ENCODE assay signal across 12 mouse cellular contexts in the genomic region with DNA sequence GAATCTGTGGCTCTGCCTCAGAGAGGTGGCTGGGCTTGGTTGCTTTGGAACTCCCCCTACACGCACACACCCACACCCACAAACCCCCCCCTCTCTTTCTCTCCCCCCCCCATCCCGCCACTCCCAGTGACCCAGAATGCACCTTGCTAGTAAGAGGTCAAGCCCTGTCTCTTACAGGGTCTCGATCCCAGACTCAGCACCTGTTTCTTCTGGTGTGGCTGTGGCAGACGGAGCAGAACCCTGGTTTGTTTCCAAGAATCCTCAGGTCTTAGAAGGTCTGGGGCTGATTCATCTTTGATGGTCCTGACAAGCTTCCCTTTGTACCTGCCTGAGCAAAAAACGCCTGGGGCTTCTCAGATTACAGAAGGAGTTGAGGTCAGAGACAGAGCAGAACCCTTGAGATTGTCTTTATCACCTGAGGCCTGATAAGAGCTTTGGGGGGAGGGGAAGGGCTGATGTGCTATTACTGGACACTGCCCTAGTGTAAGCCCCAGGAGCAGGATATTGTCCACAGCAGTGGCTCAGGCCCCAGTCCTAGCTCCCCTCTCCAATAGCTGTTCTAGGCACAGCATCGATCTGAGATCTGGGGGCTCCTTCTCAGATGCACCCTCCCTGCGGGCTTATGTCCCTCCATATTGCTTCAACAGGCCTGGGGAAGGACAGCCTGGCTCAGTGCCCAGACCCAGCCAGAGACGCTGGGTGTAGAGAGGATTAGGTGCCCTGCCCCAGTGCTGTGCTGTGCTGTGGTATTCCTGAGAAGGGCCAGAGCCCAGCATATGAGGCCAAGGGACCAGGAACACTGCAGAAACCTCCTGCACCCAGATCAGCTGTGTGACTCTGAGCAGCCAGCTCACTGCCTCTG. TPM values are rescaled to one million over a fixed set of nuclear protein-coding genes. Genes with fewer than 3 reads are reported as not detected.
DNase-seq lines count a peak whose midpoint lies in the region; ATAC-seq and TF ChIP-seq lines count a peak whose summit lies in the region.
"Had no signal": no experiment of that assay in that cellular context is flagged by ENCODE, and none has a peak within 500 bp of the region (broad histone marks: within the 10 kb centered on the region; RNA-seq: fewer than 3 reads in every experiment).

No protein-coding gene starts in this region.

- no peaks in the 10 kb centered on the region for H3K36me3 ChIP-seq in midbrain, embryonic 15.5 days (replicated peaks)
- H3K36me3 ChIP-seq in midbrain, embryonic 11.5 days (ENCODE audit: control insufficient read depth, insufficient read depth, low read length): no peaks in the 10 kb centered on the region
- peaks cover 13% of the 10 kb centered on the region for H3K36me3 ChIP-seq in heart, embryonic 14.5 days (ENCODE audit: control insufficient read depth, insufficient read depth, low read length)
- H3K36me3 ChIP-seq in small intestine, adult 2 months (ENCODE audit: control insufficient read depth, insufficient read depth, low read length): no peaks in the 10 kb centered on the region
- H3K36me3 ChIP-seq: limb, embryonic 15.5 days had no signal

- H3K9me3 ChIP-seq in midbrain, embryonic 15.5 days: no peaks in the 10 kb centered on the region
- H3K9me3 ChIP-seq in midbrain, embryonic 11.5 days (ENCODE audit: control insufficient read depth, low read length): no peaks in the 10 kb centered on the region
- no peaks in the 10 kb centered on the region for H3K9me3 ChIP-seq in heart, embryonic 14.5 days (ENCODE audit: control insufficient read depth, low read length)
- H3K9me3 ChIP-seq: limb, embryonic 15.5 days had no signal

- H3K9ac ChIP-seq in midbrain, embryonic 15.5 days: no peak overlapping the region
- H3K9ac ChIP-seq in midbrain, embryonic 11.5 days (ENCODE audit: low read length): no peak overlapping the region
- peak overlapping the region; percentile 68 for H3K9ac ChIP-seq in heart, embryonic 14.5 days (ENCODE audit: low read length)
- H3K9ac ChIP-seq: limb, embryonic 15.5 days had no signal

- intact Hi-C loops in gastrocnemius, adult 2 months (cut with DNase I): no loop called here

- peak; percentile 71 for DNase-seq in gastrocnemius, adult 2 months
- DNase-seq in gastrocnemius, postnatal 25 days: no peak
- DNase-seq in midbrain, embryonic 11.5 days (ENCODE audit: low spot score, missing footprints): no peak

- no peaks in the 10 kb centered on the region for H3K27me3 ChIP-seq in midbrain, embryonic 15.5 days (replicated peaks)
- H3K27me3 ChIP-seq in midbrain, embryonic 11.5 days (ENCODE audit: control insufficient read depth, insufficient read depth, low read length): no peaks in the 10 kb centered on the region
- no peaks in the 10 kb centered on the region for H3K27me3 ChIP-seq in heart, embryonic 14.5 days (ENCODE audit: control insufficient read depth, insufficient read depth, low read length)
- H3K27me3 ChIP-seq in small intestine, adult 2 months (ENCODE audit: control insufficient read depth, insufficient read depth, low read length): no peaks in the 10 kb centered on the region

- H3K27ac ChIP-seq in gastrocnemius, adult 2 months: peak overlapping the region; percentile 65
- peak overlapping the region; percentile 10; the same call in 1 of the 2 replicates for H3K27ac ChIP-seq in midbrain, embryonic 15.5 days
- no peak overlapping the region for H3K27ac ChIP-seq in midbrain, embryonic 11.5 days (ENCODE audit: low read depth, low read length)
- peak overlapping the region; percentile 90 to 94 for H3K27ac ChIP-seq in heart, embryonic 14.5 days (replicated peaks in 1 of 2; ENCODE audit: control insufficient read depth in 1 of 2, insufficient read depth in 1 of 2, low read depth in 2 of 2, low read length in 2 of 2)
- peak overlapping the region; percentile 92 for H3K27ac ChIP-seq in small intestine, adult 2 months (ENCODE audit: insufficient read depth, low read depth, low read length)
- H3K27ac ChIP-seq: limb, embryonic 15.5 days had no signal

- no peak for ATAC-seq in midbrain, embryonic 15.5 days (replicated peaks)
- no peak for ATAC-seq in midbrain, embryonic 11.5 days (ENCODE audit: low FRiP score)
- peak; percentile 35; the same call in 1 of the 2 replicates for ATAC-seq in heart, embryonic 14.5 days (ENCODE audit: insufficient number of reproducible peaks, insufficient read depth, low FRiP score, low read depth)
- ATAC-seq in frontal cortex, adult (ENCODE audit: low TSS enrichment): no peak
- no peak for ATAC-seq in erythroid progenitor cell, adult 5-6 weeks (replicated peaks; ENCODE audit: low FRiP score, poor library complexity, severe bottlenecking)

- WGBS in midbrain, embryonic 15.5 days: 51% methylated on average over 8 of the region's 8 CpGs
- WGBS in midbrain, embryonic 11.5 days: 64% methylated on average over 8 of the region's 8 CpGs
- 6% methylated on average over 8 of the region's 8 CpGs for WGBS in heart, embryonic 14.5 days
- WGBS in small intestine, adult 2 months: 17% methylated on average over 7 of the region's 8 CpGs

- peaks cover 52% of the 10 kb centered on the region for H3K4me1 ChIP-seq in midbrain, embryonic 15.5 days
- H3K4me1 ChIP-seq in midbrain, embryonic 11.5 days (ENCODE audit: control insufficient read depth, insufficient read depth, low read length): peaks cover 13% of the 10 kb centered on the region
- peaks cover 70 to 95% of the 10 kb centered on the region in 2 experiments for H3K4me1 ChIP-seq in heart, embryonic 14.5 days (ENCODE audit: control insufficient read depth in 2 of 2, insufficient read depth in 2 of 2, low read length in 2 of 2)
- peaks cover 35% of the 10 kb centered on the region for H3K4me1 ChIP-seq in small intestine, adult 2 months (ENCODE audit: control insufficient read depth, insufficient read depth, insufficient read length, low read length)

- TF ChIP-seq POLR2A in small intestine, adult 2 months (IDR thresholded peaks at IDR 0.05; ENCODE audit: low read depth, low read length): no peak

- no peak overlapping the region for H3K4me2 ChIP-seq in midbrain, embryonic 15.5 days
- no peak overlapping the region for H3K4me2 ChIP-seq in midbrain, embryonic 11.5 days
- peak overlapping the region; percentile 55 for H3K4me2 ChIP-seq in heart, embryonic 14.5 days (ENCODE audit: low read length)
- H3K4me2 ChIP-seq: limb, embryonic 15.5 days had no signal

- no peak overlapping the region; the same call in 1 of the 2 replicates for H3K4me3 ChIP-seq in gastrocnemius, adult 2 months
- H3K4me3 ChIP-seq in midbrain, embryonic 15.5 days: no peak overlapping the region
- H3K4me3 ChIP-seq in midbrain, embryonic 11.5 days (ENCODE audit: low read depth, low read length): no peak overlapping the region
- H3K4me3 ChIP-seq in heart, embryonic 14.5 days (ENCODE audit: control insufficient read depth in 1 of 2, insufficient read depth in 1 of 2, low read depth in 1 of 2, low read length in 2 of 2): 0 out of 4 replicates have a peak overlapping the region, but pooled peaks of 1 of the 2 experiments have one; percentile 6
- no peak overlapping the region for H3K4me3 ChIP-seq in small intestine, adult 2 months (ENCODE audit: low read depth, low read length)
- H3K4me3 ChIP-seq: limb, embryonic 15.5 days had no signal

- TF ChIP-seq CTCF in gastrocnemius, adult 2 months (IDR thresholded peaks at IDR 0.05): no peak
- no peak for TF ChIP-seq CTCF in small intestine, adult 2 months (IDR thresholded peaks at IDR 0.05; ENCODE audit: extremely low read depth, insufficient read length, insufficient replicate concordance, low read depth, low read length)

RNA-seq across cellular contexts. Expression of a gene that starts 6.7 kb away (rescaled TPM):
- 10 to 100 TPM; 13.8 to 17.0 TPM for total RNA-seq in gastrocnemius, adult 2 months (2021)
- 10 to 100 TPM; 15.4 to 18.0 TPM for total RNA-seq in gastrocnemius, postnatal 25 days (2021)
- 18.1 and 18.7 TPM in 2 replicates for polyA plus RNA-seq in midbrain, embryonic 15.5 days (2015; fragmentation: Nextera tagmentation; extraction: Ambion mirVana)
- 11.7 and 13.5 TPM in 2 replicates for polyA plus RNA-seq in midbrain, embryonic 11.5 days (2014; fragmentation: Nextera tagmentation; extraction: Ambion mirVana)
- polyA plus RNA-seq in heart, embryonic 14.5 days (2014; fragmentation: Nextera tagmentation; extraction: Ambion mirVana): 49.7 and 58.5 TPM in 2 replicates
- polyA plus RNA-seq in small intestine, adult 2 months (2012; rRNA removed): 19.7 and 28.7 TPM in 2 replicates
- not detected in 2 replicates for total RNA-seq in erythroid progenitor cell, adult 5-6 weeks (2015; ENCODE audit: low replicate concordance)
- total RNA-seq in erythroid progenitor cell, adult 5-6 weeks (2017; ENCODE audit: low replicate concordance): not detected in 2 replicates

RNA-seq across cellular contexts. Expression of a gene that starts 26.7 kb away (rescaled TPM):
- 1 to 10 TPM; 5.8 to 7.1 TPM for total RNA-seq in gastrocnemius, adult 2 months (2021)
- total RNA-seq in gastrocnemius, postnatal 25 days (2021): 1 to 10 TPM; 5.1 TPM
- 37.4 and 38.4 TPM in 2 replicates for polyA plus RNA-seq in midbrain, embryonic 15.5 days (2015; fragmentation: Nextera tagmentation; extraction: Ambion mirVana)
- 33.3 and 37.6 TPM in 2 replicates for polyA plus RNA-seq in midbrain, embryonic 11.5 days (2014; fragmentation: Nextera tagmentation; extraction: Ambion mirVana)
- 24.9 and 26.1 TPM in 2 replicates for polyA plus RNA-seq in heart, embryonic 14.5 days (2014; fragmentation: Nextera tagmentation; extraction: Ambion mirVana)
- 13.4 and 21.2 TPM in 2 replicates for polyA plus RNA-seq in small intestine, adult 2 months (2012; rRNA removed)
- 5.4 and 13.0 TPM in 2 replicates for total RNA-seq in erythroid progenitor cell, adult 5-6 weeks (2015; ENCODE audit: low replicate concordance)
- 2.3 TPM in 1 of 2 replicates, not detected in the other for total RNA-seq in erythroid progenitor cell, adult 5-6 weeks (2017; ENCODE audit: low replicate concordance)

RNA-seq across cellular contexts. Expression of a gene that starts 27.0 kb away (rescaled TPM):
- total RNA-seq in gastrocnemius, adult 2 months (2021): 1 to 10 TPM; 3.3 to 4.4 TPM
- 1 to 10 TPM; 3.3 to 3.4 TPM for total RNA-seq in gastrocnemius, postnatal 25 days (2021)
- polyA plus RNA-seq in midbrain, embryonic 15.5 days (2015; fragmentation: Nextera tagmentation; extraction: Ambion mirVana): 19.0 and 19.1 TPM in 2 replicates
- polyA plus RNA-seq in midbrain, embryonic 11.5 days (2014; fragmentation: Nextera tagmentation; extraction: Ambion mirVana): 8.3 and 8.6 TPM in 2 replicates
- polyA plus RNA-seq in heart, embryonic 14.5 days (2014; fragmentation: Nextera tagmentation; extraction: Ambion mirVana): 5.2 and 5.3 TPM in 2 replicates
- 5.2 and 8.7 TPM in 2 replicates for polyA plus RNA-seq in small intestine, adult 2 months (2012; rRNA removed)
- total RNA-seq in erythroid progenitor cell, adult 5-6 weeks (2015; ENCODE audit: low replicate concordance): 0.36 and 0.42 TPM in 2 replicates
- total RNA-seq in erythroid progenitor cell, adult 5-6 weeks (2017; ENCODE audit: low replicate concordance): 0.39 and 0.61 TPM in 2 replicates

RNA-seq across cellular contexts. Expression of a gene that starts 48.4 kb away (rescaled TPM):
- not detected for total RNA-seq in gastrocnemius, adult 2 months (2021)
- not detected for total RNA-seq in gastrocnemius, postnatal 25 days (2021)
- polyA plus RNA-seq in midbrain, embryonic 15.5 days (2015; fragmentation: Nextera tagmentation; extraction: Ambion mirVana): 1.8 and 2.2 TPM in 2 replicates
- 0.29 TPM in 1 of 2 replicates, not detected in the other for polyA plus RNA-seq in midbrain, embryonic 11.5 days (2014; fragmentation: Nextera tagmentation; extraction: Ambion mirVana)
- polyA plus RNA-seq in heart, embryonic 14.5 days (2014; fragmentation: Nextera tagmentation; extraction: Ambion mirVana): 0.40 TPM in 1 of 2 replicates, not detected in the other
- polyA plus RNA-seq in small intestine, adult 2 months (2012; rRNA removed): not detected in 2 replicates
- total RNA-seq in erythroid progenitor cell, adult 5-6 weeks (2015; ENCODE audit: low replicate concordance): not detected in 2 replicates
- not detected in 2 replicates for total RNA-seq in erythroid progenitor cell, adult 5-6 weeks (2017; ENCODE audit: low replicate concordance)
- total RNA-seq: common myeloid progenitor, adult 5-6 weeks; gastrocnemius, postnatal 4 days had no signal
- polyA plus RNA-seq: neural tube, embryonic 11.5 days had no signal

RNA-seq across cellular contexts. Expression of a gene that starts 52.4 kb away (rescaled TPM):
- total RNA-seq in gastrocnemius, adult 2 months (2021): under 1 TPM; 0.08 to 0.66 TPM
- total RNA-seq in gastrocnemius, postnatal 25 days (2021): under 1 TPM; 0.48 to 0.49 TPM
- 0.57 and 0.58 TPM in 2 replicates for polyA plus RNA-seq in midbrain, embryonic 15.5 days (2015; fragmentation: Nextera tagmentation; extraction: Ambion mirVana)
- polyA plus RNA-seq in midbrain, embryonic 11.5 days (2014; fragmentation: Nextera tagmentation; extraction: Ambion mirVana): 0.04 TPM in 1 of 2 replicates, not detected in the other
- polyA plus RNA-seq in heart, embryonic 14.5 days (2014; fragmentation: Nextera tagmentation; extraction: Ambion mirVana): 0.71 and 1.00 TPM in 2 replicates
- 0.13 and 0.15 TPM in 2 replicates for polyA plus RNA-seq in small intestine, adult 2 months (2012; rRNA removed)
- not detected in 2 replicates for total RNA-seq in erythroid progenitor cell, adult 5-6 weeks (2015; ENCODE audit: low replicate concordance)
- not detected in 2 replicates for total RNA-seq in erythroid progenitor cell, adult 5-6 weeks (2017; ENCODE audit: low replicate concordance)
